Mouse (Mus musculus): ENCODE data around the gene Slfn9.

- no peak for TF ChIP-seq CTCF (IDR thresholded peaks at IDR 0.05; ENCODE audit: control insufficient read depth, insufficient read depth, insufficient read length)
- no peak for TF ChIP-seq MAX (IDR thresholded peaks at IDR 0.05)
- no peak for TF ChIP-seq MYOG (IDR thresholded peaks at IDR 0.05; ENCODE audit: control insufficient read depth, extremely low read depth, insufficient read length)
Observed at GRCm38 (mm10) chr11:83039796-83040195, 48.2 kb upstream of the Slfn9 start.

Measured in C2C12 (cell line).